Mouse (Mus musculus) MEL (cell line): ENCODE results near the gene Schip1. TPM values are rescaled to one million over a fixed set of nuclear protein-coding genes. Genes with fewer than 3 reads are reported as not detected.

Experiments used
- DNase-seq: peaks from one replicate; pipeline ENCODE4 v3.0.0; 2011; ENCODE audit warnings: low read depth, low spot score
- H3K27ac ChIP-seq: 2 replicates; pipeline ENCODE4 v1.5.1; 2012; ENCODE audit warnings: low read depth, mild to moderate bottlenecking, control low read depth, low read length, moderate library complexity; ENCODE audit not compliant: control insufficient read depth
- H3K27me3 ChIP-seq, 2 experiments: fragments of 150-350 bp in 1 of 2; sonication (generic) in 1 of 2; 2 replicates each; pipeline ENCODE4 v1.6.1; 2012; ENCODE audit warnings: low read length in 2 of 2, mild to moderate bottlenecking in 2 of 2, improper control_type of control experiment in 1 of 2, moderate library complexity in 1 of 2; ENCODE audit not compliant: insufficient read depth in 2 of 2, control insufficient read depth in 1 of 2
- H3K36me3 ChIP-seq, 2 experiments: 2 replicates each; pipeline ENCODE4 v1.6.1; 2012 to 2014; ENCODE audit warnings: low read length in 2 of 2, improper control_type of control experiment in 1 of 2, inconsistent platforms in 1 of 2, mild to moderate bottlenecking in 1 of 2; ENCODE audit not compliant: insufficient read depth in 2 of 2, control insufficient read depth in 1 of 2
- H3K4me1 ChIP-seq, 2 experiments: fragments of 150-350 bp in 1 of 2; sonication (generic) in 1 of 2; 2 replicates each; pipeline ENCODE4 v1.6.1; 2012; ENCODE audit warnings: low read length in 2 of 2, improper control_type of control experiment in 1 of 2, mild to moderate bottlenecking in 1 of 2; ENCODE audit not compliant: insufficient read depth in 2 of 2, control insufficient read depth in 1 of 2
- H3K4me3 ChIP-seq, 2 experiments: fragments of 150-350 bp in 1 of 2; sonication (generic) in 1 of 2; 2 replicates each; pipeline ENCODE4 v1.5.1; 2012; ENCODE audit warnings: low read depth in 2 of 2, low read length in 2 of 2, mild to moderate bottlenecking in 2 of 2, moderate library complexity in 2 of 2, control low read depth in 1 of 2, improper control_type of control experiment in 1 of 2; ENCODE audit not compliant: control insufficient read depth in 1 of 2, insufficient read depth in 1 of 2
- H3K79me2 ChIP-seq: 2 replicates; pipeline ENCODE4 v1.6.1; 2012; ENCODE audit warnings: mild to moderate bottlenecking, low read length, moderate library complexity; ENCODE audit not compliant: control insufficient read depth, poor library complexity, insufficient read depth
- H3K9ac ChIP-seq: 2 replicates; pipeline ENCODE4 v1.6.1; 2012; ENCODE audit warnings: low read depth, mild to moderate bottlenecking, control low read depth, low read length, moderate library complexity; ENCODE audit not compliant: control insufficient read depth, poor library complexity, severe bottlenecking
- H3K9me3 ChIP-seq: fragments of 150-350 bp; sonication (generic); replicated peaks from 2 replicates; pipeline ENCODE4 v1.6.1; 2012; ENCODE audit warnings: mild to moderate bottlenecking, low read length, improper control_type of control experiment, moderate library complexity; ENCODE audit not compliant: insufficient read depth
- CHD2 ChIP-seq: IDR thresholded peaks from 2 replicates; pipeline ENCODE4 v1.6.1; 2011; ENCODE audit warnings: low read length, improper control_type of control experiment
- CTCF ChIP-seq, 3 experiments: IDR thresholded peaks in 2 of 3; conservative IDR thresholded peaks in 1 of 3; 2 replicates each; pipeline ENCODE4 v1.5.1; 2011 to 2012; ENCODE audit warnings: low read length in 3 of 3, low read depth in 2 of 3, mild to moderate bottlenecking in 2 of 3, improper control_type of control experiment in 1 of 3, inconsistent platforms in 1 of 3, mixed read lengths in 1 of 3, moderate library complexity in 1 of 3; ENCODE audit not compliant: control insufficient read depth in 1 of 3, insufficient read depth in 1 of 3, poor library complexity in 1 of 3, severe bottlenecking in 1 of 3
- ELF1 ChIP-seq: IDR thresholded peaks from 2 replicates; pipeline ENCODE4 v1.6.1; 2014; ENCODE audit warnings: low read depth, mild to moderate bottlenecking, inconsistent platforms, low read length, improper control_type of control experiment, moderate library complexity
- ETS1 ChIP-seq: IDR thresholded peaks from 2 replicates; pipeline ENCODE4 v1.6.1; 2012; ENCODE audit warnings: low read depth, mild to moderate bottlenecking, inconsistent platforms, low read length, improper control_type of control experiment, moderate library complexity
- KAT2A ChIP-seq: conservative IDR thresholded peaks from 2 replicates; pipeline ENCODE4 v1.6.1; 2012; ENCODE audit warnings: low read depth, low read length, improper control_type of control experiment, inconsistent platforms
- MAFK ChIP-seq: IDR thresholded peaks from 2 replicates; pipeline ENCODE4 v1.6.1; 2011; ENCODE audit warnings: low read depth, mild to moderate bottlenecking, low read length, improper control_type of control experiment, borderline replicate concordance
- MAZ ChIP-seq: IDR thresholded peaks from 2 replicates; pipeline ENCODE4 v1.6.1; 2012; ENCODE audit warnings: low read depth, mild to moderate bottlenecking, inconsistent platforms, low read length, improper control_type of control experiment
- MEF2A ChIP-seq: IDR thresholded peaks from 2 replicates; pipeline ENCODE4 v1.6.1; 2014; ENCODE audit warnings: low read depth, mild to moderate bottlenecking, inconsistent platforms, low read length, improper control_type of control experiment; ENCODE audit not compliant: poor library complexity, insufficient replicate concordance, severe bottlenecking; ENCODE audit errors: extremely low read depth
- MXI1 ChIP-seq: IDR thresholded peaks from 2 replicates; pipeline ENCODE4 v1.6.1; 2011; ENCODE audit warnings: mild to moderate bottlenecking, low read depth, low read length, improper control_type of control experiment
- MYC ChIP-seq: IDR thresholded peaks from 2 replicates; pipeline ENCODE4 v1.6.1; 2011; ENCODE audit warnings: low read depth, mild to moderate bottlenecking, low read length, improper control_type of control experiment, moderate library complexity
- NRF1 ChIP-seq: IDR thresholded peaks from 2 replicates; pipeline ENCODE4 v1.6.1; 2014; ENCODE audit warnings: low read depth, mild to moderate bottlenecking, inconsistent platforms, low read length, improper control_type of control experiment, moderate library complexity; ENCODE audit not compliant: poor library complexity, insufficient read depth, severe bottlenecking
- POLR2A ChIP-seq, 2 experiments: IDR thresholded peaks; 2 replicates each; pipeline ENCODE4 v1.6.1; 2011 to 2012; ENCODE audit warnings: low read length in 2 of 2, mild to moderate bottlenecking in 2 of 2, control low read depth in 1 of 2, improper control_type of control experiment in 1 of 2, low read depth in 1 of 2, moderate library complexity in 1 of 2; ENCODE audit not compliant: control insufficient read depth in 1 of 2, insufficient read depth in 1 of 2, poor library complexity in 1 of 2
- RAD21 ChIP-seq: IDR thresholded peaks from 2 replicates; pipeline ENCODE4 v1.6.1; 2011; ENCODE audit warnings: mild to moderate bottlenecking, low read depth, low read length, improper control_type of control experiment
- SMC3 ChIP-seq: IDR thresholded peaks from 2 replicates; pipeline ENCODE4 v1.6.1; 2011; ENCODE audit warnings: low read depth, low read length, improper control_type of control experiment
- TBP ChIP-seq: IDR thresholded peaks from 2 replicates; pipeline ENCODE4 v1.8.0; 2011; ENCODE audit warnings: low read depth, low read length, improper control_type of control experiment
- ZC3H11A ChIP-seq: IDR thresholded peaks from 2 replicates; pipeline ENCODE4 v1.6.1; 2012; ENCODE audit warnings: low read depth, mild to moderate bottlenecking, inconsistent platforms, low read length, improper control_type of control experiment
- ZNF384 ChIP-seq: IDR thresholded peaks from 2 replicates; pipeline ENCODE4 v1.6.1; 2012; ENCODE audit warnings: low read depth, mild to moderate bottlenecking, inconsistent platforms, low read length, improper control_type of control experiment
- polyA plus RNA-seq, 2 experiments: library from polyadenylated mRNA; stranded (reverse) in 1 of 2; unstranded in 1 of 2; fragments of >175 nt in 1 of 2; fragments of >200 nt in 1 of 2; gene quantifications; 2 replicates each; pipeline versions ENCODE4 v1.2.1 to v1.2.4; 2012; ENCODE audit warnings: low replicate concordance in 2 of 2, low read depth in 1 of 2; ENCODE audit not compliant: insufficient read length in 2 of 2, insufficient read depth in 1 of 2, missing spikeins in 1 of 2
- total RNA-seq: library from RNA; depleted of rRNA; stranded (reverse); fragments of 300-350 nt; gene quantifications from 2 replicates; pipeline ENCODE4 v1.2.3, GENCODE M21; 2012

The Schip1 gene
- total and polyA plus RNA-seq, 3 experiments, result 10.1 to 12.4 TPM; not detected in 1

- H3K27ac ChIP-seq, result no peak overlapping the region
- no peak for DNase-seq
- H3K27me3 ChIP-seq, result 0 out of 4 replicates have a peak, but pooled peaks cover 0 to 2% of the 10 kb centered on the region in 2 experiments
- H3K9me3 ChIP-seq, result no peaks in the 10 kb centered on the region
- H3K9ac ChIP-seq, result no peak overlapping the region
- no peak overlapping the region for H3K4me3 ChIP-seq
- no peaks in the 10 kb centered on the region for H3K4me1 ChIP-seq
- H3K36me3 ChIP-seq, result no peaks in the 10 kb centered on the region
- TF ChIP-seq NRF1, result no peak
- no peak for TF ChIP-seq MYC
- no peak for TF ChIP-seq MAZ
- no peak for TF ChIP-seq RAD21
- TF ChIP-seq ELF1, result no peak
- TF ChIP-seq CHD2, result no peak
- TF ChIP-seq MAFK, result no peak
- no peak for TF ChIP-seq MXI1
- no peak for TF ChIP-seq POLR2A (IDR thresholded peaks at IDR 0.05; ENCODE audit: control insufficient read depth in 1 of 2, insufficient read depth in 1 of 2, low read depth in 1 of 2, low read length in 2 of 2, poor library complexity in 1 of 2)
- no peaks in the 10 kb centered on the region for H3K79me2 ChIP-seq
Observed at GRCm38 (mm10) chr3:68042951-68043350, 21.7 kb upstream of the Schip1 start.

DNA sequence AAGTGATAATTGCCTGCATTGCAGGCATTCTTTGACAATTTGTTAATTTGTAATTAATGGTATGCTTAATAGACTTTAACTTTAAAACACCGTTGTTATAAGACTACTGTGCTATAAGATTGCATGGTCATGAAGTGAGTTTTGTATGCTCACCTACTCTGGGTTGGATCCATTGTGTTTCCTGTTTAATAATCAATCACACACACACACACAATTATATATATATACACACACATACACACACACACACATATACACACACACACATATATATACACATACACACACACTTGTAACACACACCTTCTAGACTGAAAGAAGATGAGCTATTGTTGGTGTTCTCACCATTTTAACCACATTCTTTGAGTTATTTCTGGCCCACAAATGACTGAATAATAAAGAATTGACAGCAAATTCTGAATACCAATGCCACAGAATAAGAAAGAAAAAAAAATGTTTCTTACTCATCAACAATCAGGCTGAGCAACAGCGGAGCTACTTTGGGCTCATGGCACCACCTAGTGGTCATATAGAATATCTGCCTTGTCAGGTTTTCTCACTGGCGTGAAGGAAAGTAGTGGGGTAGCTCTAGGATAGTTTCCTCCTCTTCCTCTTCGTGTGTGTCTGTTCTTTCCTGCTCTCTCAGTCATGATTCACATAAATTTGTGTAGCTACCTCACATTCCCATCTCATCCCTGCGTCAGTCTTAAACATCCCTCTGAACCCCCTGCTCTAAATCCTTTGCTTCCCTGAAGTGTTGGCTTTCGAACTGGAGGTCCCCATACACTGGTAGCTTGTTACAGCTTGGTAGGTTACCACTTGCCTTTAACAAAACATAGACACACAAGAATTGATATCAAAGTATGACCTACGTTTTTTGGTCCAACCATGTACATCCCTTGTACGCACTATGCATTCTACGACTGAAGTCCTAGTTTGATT lies 18.9 kb upstream of the Schip1 start:
- no peaks in the 10 kb centered on the region for H3K4me1 ChIP-seq
- TF ChIP-seq SMC3, result peak; percentile 85
- peak; percentile 73 for TF ChIP-seq ZC3H11A
- TF ChIP-seq TBP, result no peak
- TF ChIP-seq RAD21, result peak; percentile 88
- TF ChIP-seq KAT2A, result no peak
- TF ChIP-seq CTCF (IDR thresholded peaks at IDR 0.05 in 2 of 3, conservative IDR thresholded peaks at IDR 0.05 in 1 of 3; ENCODE audit: control insufficient read depth in 1 of 3, insufficient read depth in 1 of 3, low read depth in 2 of 3, low read length in 3 of 3, poor library complexity in 1 of 3, severe bottlenecking in 1 of 3), result peak; percentile 72 to 87 (median 80)
- no peak for TF ChIP-seq MEF2A
- no peak for TF ChIP-seq MXI1
- TF ChIP-seq ZNF384, result peak; percentile 77
- TF ChIP-seq ETS1, result no peak
- H3K4me3 ChIP-seq, result no peak overlapping the region
- DNase-seq, result peak; percentile 69
- no peaks in the 10 kb centered on the region for H3K9me3 ChIP-seq
- no peak overlapping the region for H3K27ac ChIP-seq
- H3K27me3 ChIP-seq, result peaks cover 0 to 2% of the 10 kb centered on the region in 2 experiments; a peak in 2 of 4 replicates
- no peaks in the 10 kb centered on the region for H3K36me3 ChIP-seq
- no peak overlapping the region for H3K9ac ChIP-seq
- H3K79me2 ChIP-seq, result no peaks in the 10 kb centered on the region
